Mouse (Mus musculus) ovary, postnatal 10 days (tissue): ENCODE results near the gene Tas2r138.
"Not testable (repeated sequence)": the region's sequence is repeated elsewhere in the genome, so short reads cannot be mapped to it uniquely, and the experiment has no call there.

Experiments
- DNase-seq: peaks from one replicate; pipeline ENCODE4 v3.0.0; 2022; ENCODE audit warnings: low spot score

Tas2r138 gene

DNA sequence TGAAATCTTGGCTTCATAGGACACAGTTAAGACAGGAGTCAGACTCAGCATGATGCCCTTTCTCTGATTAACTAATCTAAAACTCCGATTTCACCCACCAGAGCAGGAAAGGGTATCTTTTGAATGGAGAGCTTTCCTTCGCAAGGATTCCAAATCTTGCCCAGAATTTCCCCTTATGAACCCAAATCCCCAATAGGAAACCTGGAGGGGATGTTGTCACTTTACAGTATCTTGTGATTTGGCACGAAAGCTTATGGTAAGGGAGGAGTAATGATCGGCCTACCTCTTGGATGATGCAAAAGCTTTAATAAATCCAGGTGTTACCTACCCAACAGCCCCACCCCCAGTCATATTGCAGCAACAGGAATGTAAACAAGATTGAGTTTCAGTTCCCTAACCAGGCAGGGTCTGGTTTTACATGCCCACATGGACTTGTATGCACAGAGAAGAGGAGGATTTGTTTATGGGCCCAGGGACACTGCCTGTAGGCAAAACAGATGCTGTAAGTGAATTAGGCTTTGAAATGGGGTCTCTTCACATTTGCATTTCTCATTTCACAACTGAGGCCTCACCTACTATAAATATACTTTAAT is at the start of gene Tas2r138:
Gene Tas2r138, minus strand, starts transcription at position 51 of the 593 bp plus-strand sequence.
- no peak for DNase-seq

DNA sequence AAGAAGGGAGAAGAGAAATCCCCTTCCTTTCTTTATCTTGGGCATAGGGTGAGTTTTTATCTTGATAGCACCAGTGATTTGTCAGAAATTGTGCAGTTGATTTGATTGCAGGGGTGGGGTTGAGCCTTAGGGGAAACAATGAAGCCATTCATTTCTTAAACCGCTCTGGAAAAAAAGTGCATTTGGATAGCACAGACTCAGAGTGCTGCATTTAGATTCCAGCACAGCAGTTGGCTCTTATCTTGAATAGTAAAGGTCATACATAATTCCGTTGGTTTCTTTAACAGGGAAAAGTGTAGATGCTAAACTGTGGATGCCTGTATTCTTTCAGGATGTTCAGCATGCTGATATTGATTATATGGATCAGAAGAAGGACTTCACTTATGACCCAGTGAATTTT is 47.8 kb upstream of the Tas2r138 start:
- no peak for DNase-seq

DNA sequence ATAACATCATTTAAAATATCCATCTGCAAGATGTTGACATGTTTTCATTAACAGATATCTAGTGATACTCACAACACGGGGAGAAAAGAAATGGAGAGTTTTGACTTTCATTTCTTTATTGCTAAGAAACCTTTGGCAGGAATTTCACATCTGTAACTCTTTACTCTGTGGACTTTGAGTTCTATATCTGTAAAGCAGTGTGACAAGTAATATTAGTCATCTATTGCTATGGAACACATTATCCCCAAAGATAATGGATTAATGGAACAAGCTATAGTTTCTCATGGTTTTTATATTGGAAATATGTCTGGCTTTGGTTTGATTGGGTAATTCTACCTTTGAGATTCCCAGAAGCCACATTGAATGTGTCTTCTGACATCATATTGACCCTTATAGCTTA is 37.8 kb upstream of the Tas2r138 start:
- no peak for DNase-seq

GRCm38 (mm10) chr6:40645701-40646100 is 32.6 kb upstream of the Tas2r138 start:
- DNase-seq: no peak

- no peak for DNase-seq
Observed at GRCm38 (mm10) chr6:40640710-40641538, 27.8 kb upstream of the Tas2r138 start.

DNA sequence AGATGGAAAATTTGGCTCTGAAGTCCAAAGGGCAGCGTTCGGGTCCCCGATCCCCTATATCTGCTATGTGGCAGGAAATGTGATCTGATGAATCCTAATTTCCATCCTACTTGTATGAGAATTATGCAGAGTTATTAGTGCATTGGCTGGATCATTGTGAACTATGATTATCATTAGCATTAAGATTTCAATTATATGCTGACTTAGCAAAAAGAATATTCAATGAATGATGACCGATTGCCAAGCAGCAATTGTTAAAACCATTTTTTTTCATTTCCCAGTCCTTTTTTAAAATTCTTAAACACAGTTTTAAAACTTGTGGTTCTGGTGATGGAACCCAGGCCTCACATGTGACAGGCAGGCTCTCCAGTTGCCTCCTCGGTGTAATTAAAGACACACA is 24.6 kb upstream of the Tas2r138 start:
- DNase-seq: no peak

DNA sequence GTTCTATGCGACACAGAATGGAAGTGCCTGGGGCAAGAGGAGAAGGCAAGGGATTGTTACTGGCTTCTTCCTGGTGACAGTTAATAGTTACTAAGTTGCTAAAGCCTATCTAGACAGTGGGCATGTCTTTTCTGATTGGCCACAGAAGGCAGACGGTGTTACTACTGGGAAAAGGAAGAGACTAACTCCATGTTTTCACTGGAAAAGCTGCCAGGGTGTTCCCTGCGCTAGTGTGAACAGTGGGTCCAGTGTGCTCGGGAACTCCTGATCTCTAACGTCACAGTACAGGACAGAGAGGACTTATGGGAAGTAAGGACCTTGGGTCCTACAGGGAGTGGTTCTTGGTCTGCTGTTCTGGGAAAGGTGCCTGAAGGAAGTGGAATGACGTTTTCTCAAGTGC is 22.4 kb upstream of the Tas2r138 start:
- DNase-seq: no peak

GRCm38 (mm10) chr6:40634640-40635071 is 21.5 kb upstream of the Tas2r138 start:
- DNase-seq: no peak

DNA sequence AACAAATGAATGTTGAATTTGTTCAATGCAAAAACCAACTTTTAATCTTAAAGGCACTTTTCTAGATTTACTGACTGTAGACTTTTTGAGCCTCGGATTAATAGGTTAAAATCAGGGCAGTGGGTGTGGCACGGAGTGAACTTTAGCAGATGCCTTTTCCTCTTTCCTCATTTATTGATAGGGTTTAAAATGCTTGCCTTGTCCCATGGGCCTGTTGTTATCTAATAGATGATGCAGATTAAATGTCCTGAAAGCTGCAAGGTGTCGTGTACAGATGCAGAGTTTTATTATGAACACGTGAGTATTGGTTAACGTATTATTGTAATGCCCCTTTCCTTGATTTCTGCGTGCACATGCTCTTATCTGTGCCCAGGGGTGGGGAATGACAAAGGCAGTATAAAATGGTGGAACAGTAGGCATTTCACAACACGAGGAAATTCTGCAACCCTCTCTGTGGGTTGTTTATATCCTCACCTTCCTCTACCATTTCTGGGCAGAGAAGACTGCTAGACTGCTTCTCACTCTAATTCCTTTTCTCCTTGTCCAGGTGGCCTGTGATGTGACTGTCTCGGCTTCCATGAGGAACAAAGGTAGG is 15.4 kb upstream of the Tas2r138 start, which contains the start of gene Mgam:
Gene Mgam, plus strand, starts transcription at position 426 of the 595 bp plus-strand sequence.
- no peak for DNase-seq

- DNase-seq: no peak
Observed at GRCm38 (mm10) chr6:40626111-40626510, 13.0 kb upstream of the Tas2r138 start.

GRCm38 (mm10) chr6:40617965-40618364 is 4.9 kb upstream of the Tas2r138 start:
- DNase-seq: peak; percentile 33

GRCm38 (mm10) chr6:40610244-40610643 is 2.9 kb downstream of the Tas2r138 start:
- no peak for DNase-seq

DNA sequence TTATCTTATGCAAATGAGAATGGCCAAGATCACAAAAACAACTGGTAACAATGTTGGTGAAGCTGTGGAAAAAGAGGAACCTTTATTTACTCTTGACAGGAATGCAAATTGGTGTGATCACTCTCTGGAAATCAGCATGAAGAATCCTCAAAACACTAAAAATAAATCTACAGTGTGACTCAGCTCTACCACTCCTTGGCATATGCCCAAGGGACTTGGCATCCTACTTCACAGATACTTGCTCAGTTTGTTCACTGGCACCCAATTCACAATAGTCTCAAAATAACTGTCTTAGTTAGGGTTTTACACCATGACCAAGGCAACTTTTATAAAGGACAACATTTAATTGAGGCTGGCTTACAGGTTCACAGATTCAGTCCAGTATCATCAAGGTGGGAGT is 5.7 kb downstream of the Tas2r138 start:
- DNase-seq: no peak

GRCm38 (mm10) chr6:40598546-40598945 is 14.6 kb downstream of the Tas2r138 start:
- DNase-seq: not testable (repeated sequence)

- DNase-seq: no peak
Observed at GRCm38 (mm10) chr6:40594804-40595550, 18.1 kb downstream of the Tas2r138 start.

- DNase-seq: no peak
Observed at GRCm38 (mm10) chr6:40588346-40588745, 24.8 kb downstream of the Tas2r138 start.

DNA sequence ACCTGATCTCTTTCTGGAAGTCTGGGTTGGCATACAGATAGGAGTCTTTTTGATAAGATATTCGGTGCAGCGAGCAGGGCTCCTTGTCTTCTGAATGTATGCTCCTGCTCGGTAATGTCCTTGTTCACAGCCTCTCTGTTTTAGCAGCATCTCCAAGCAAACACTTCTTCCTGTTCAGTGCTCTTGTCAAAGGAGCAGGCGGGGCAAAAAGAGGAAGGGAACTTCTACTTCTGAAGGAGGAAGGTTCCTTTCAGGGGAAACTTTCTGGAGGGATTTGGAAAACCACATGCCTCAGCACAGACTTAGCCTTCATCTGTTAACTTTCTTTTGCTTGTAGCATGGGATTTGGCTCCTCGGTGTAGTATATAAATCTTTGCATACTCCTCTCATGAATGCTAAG is 27.5 kb downstream of the Tas2r138 start, which contains the start of gene Clec5a:
Gene Clec5a, minus strand, starts transcription at position 177 of the 400 bp plus-strand sequence.
- DNase-seq: no peak

DNA sequence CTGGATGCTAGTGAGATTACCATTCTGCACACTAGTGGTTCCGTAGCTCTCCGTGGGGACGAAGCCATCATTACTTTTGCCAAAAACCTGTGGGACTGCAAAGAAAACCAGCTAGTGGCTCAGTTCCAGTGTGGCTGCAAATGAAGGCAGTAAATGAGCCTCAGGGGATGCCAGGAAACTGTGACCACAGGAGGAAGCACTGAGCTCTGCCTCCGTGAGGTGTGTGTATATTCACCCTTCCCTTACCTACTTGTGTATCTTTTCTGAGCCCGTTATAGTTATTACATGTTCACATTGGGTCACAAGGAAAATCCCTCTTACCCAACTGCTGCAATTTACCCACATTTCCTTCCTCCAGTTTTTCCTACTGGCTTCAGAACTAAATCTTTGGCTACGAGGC is 28.8 kb downstream of the Tas2r138 start:
- no peak for DNase-seq

GRCm38 (mm10) chr6:40576305-40576704 is 36.8 kb downstream of the Tas2r138 start:
- no peak for DNase-seq

DNA sequence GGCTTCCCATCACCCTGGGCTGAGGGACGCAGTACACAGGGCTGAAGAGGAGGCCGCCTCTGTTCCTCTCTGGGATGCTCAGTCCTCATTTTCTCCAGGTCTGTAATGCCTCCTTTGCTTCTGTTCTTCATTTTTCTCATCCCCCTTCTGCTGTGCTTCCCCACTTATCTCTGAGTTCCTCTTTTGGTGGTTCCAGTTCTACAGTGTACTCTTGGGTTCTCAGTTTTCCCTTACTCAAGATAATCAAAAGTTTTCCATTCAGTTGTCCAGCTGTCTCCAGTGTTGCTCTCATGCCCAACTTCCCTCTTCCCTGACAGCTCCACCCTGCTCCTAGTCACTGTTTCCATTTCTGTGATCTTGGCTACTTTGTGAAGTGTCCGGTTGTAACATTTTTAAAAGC is 39.5 kb downstream of the Tas2r138 start:
- no peak for DNase-seq

GRCm38 (mm10) chr6:40569187-40569586 is 43.9 kb downstream of the Tas2r138 start, which contains the start of gene Olfr460:
Olfr460 (plus strand) TSS chr6:40569487.
- DNase-seq: no peak
